Mouse (Mus musculus) subcutaneous adipose tissue, adult 2 months (tissue): ENCODE results near the gene Gstk1. TPM values are rescaled to one million over a fixed set of nuclear protein-coding genes. Genes with fewer than 3 reads are reported as not detected.

Experiments
- polyA plus RNA-seq: library from polyadenylated mRNA; depleted of rRNA; stranded (reverse); fragments of >200 nt; gene quantifications from 2 replicates; pipeline ENCODE4 v1.2.3, GENCODE M21; 2012; ENCODE audit warnings: low replicate concordance; rRNA removed

Gstk1 gene
- 38.4 and 87.4 TPM in 2 replicates for polyA plus RNA-seq

GRCm38 (mm10) chr6:42245711-42246353 lies at the start of gene Gstk1:
Gstk1 (plus strand) TSS chr6:42245935.

GRCm38 (mm10) chr6:42215028-42215427 lies 30.7 kb upstream of the Gstk1 start, which contains the start of gene Tas2r144:
Tas2r144 (plus strand) TSS chr6:42215328.

GRCm38 (mm10) chr6:42261524-42262170 lies 15.9 kb downstream of the Gstk1 start, which contains the start of gene Tmem139:
Tmem139 (plus strand) TSS chr6:42261970.

GRCm38 (mm10) chr6:42264626-42265312 lies 19.0 kb downstream of the Gstk1 start, which contains the start of gene Casp2:
Casp2 (plus strand) TSS chr6:42264985.

GRCm38 (mm10) chr6:42286448-42286847 lies 40.7 kb downstream of the Gstk1 start, which contains the start of gene Clcn1:
Clcn1 (plus strand) TSS chr6:42286685.

Other genes starting within 250 kb of the Gstk1 start
- 0.43 TPM in 1 of 2 replicates, not detected in the other for gene Sva, start 207.5 kb upstream of the Gstk1 start, polyA plus RNA-seq
- not detected in 2 replicates for gene Tas2r139, start 105.0 kb upstream of the Gstk1 start, polyA plus RNA-seq
- gene Tas2r144, start 30.6 kb upstream of the Gstk1 start, polyA plus RNA-seq = not detected in 2 replicates
- gene Tmem139, start 16.0 kb downstream of the Gstk1 start, polyA plus RNA-seq = 1.5 TPM in 1 of 2 replicates, not detected in the other
- gene Casp2, start 19.1 kb downstream of the Gstk1 start, polyA plus RNA-seq = 21.7 and 43.2 TPM in 2 replicates
- gene Clcn1, start 40.8 kb downstream of the Gstk1 start, polyA plus RNA-seq = 0.07 and 0.12 TPM in 2 replicates
- 1.6 and 5.7 TPM in 2 replicates for gene Fam131b, start 78.7 kb downstream of the Gstk1 start, polyA plus RNA-seq
- 146 and 348 TPM in 2 replicates for gene Zyx, start 103.7 kb downstream of the Gstk1 start, polyA plus RNA-seq
- gene Epha1, start 127.3 kb downstream of the Gstk1 start, polyA plus RNA-seq = 1.2 and 11.6 TPM in 2 replicates
- gene Tas2r143, start 154.3 kb downstream of the Gstk1 start, polyA plus RNA-seq = 0.19 and 0.63 TPM in 2 replicates
- gene Tas2r135, start 159.5 kb downstream of the Gstk1 start, polyA plus RNA-seq = 0.14 TPM in 1 of 2 replicates, not detected in the other
- gene Tas2r126, start 188.6 kb downstream of the Gstk1 start, polyA plus RNA-seq = not detected in 2 replicates
- gene Olfr458, start 219.3 kb downstream of the Gstk1 start, polyA plus RNA-seq = not detected in 2 replicates
- not detected in 2 replicates for gene Olfr457, start 230.4 kb downstream of the Gstk1 start, polyA plus RNA-seq
- not detected in 2 replicates for gene Olfr456, start 241.3 kb downstream of the Gstk1 start, polyA plus RNA-seq